Mouse (Mus musculus): ENCODE measurements around the gene Fxyd2. TPM values are rescaled to one million over a fixed set of nuclear protein-coding genes. Genes with fewer than 3 reads are reported as not detected.

Gene Fxyd2
- total RNA-seq, 2 experiments from 2014 or later = 4.8 to 6.5 TPM

GRCm38 (mm10) chr9:45412700-45413477 lies 13.4 kb downstream of the Fxyd2 start:
- no peak overlapping the region for H3K4me3 ChIP-seq
- no peak for DNase-seq (ENCODE audit: extremely low spot score in 1 of 2, low spot score in 2 of 2)
- no peak overlapping the region for H3K27ac ChIP-seq
- TF ChIP-seq CTCF (IDR thresholded peaks at IDR 0.05) = no peak
- intact Hi-C loops (cut with DNase I) = loop anchor here (1.0 to 2.0 kb wide), 2 partner anchors 341 to 416 kb away; partner anchors contain the start of gene Cep164

- no peak overlapping the region for H3K27ac ChIP-seq
- no peak overlapping the region for H3K4me3 ChIP-seq
- DNase-seq (ENCODE audit: extremely low spot score in 1 of 2, low spot score in 2 of 2) = no peak
- peak; percentile 64 for TF ChIP-seq CTCF (IDR thresholded peaks at IDR 0.05)
- intact Hi-C loops (cut with DNase I) = loop anchor here (2.0 kb wide), 1 partner anchor 415 kb away; the partner anchor contains the start of gene Cep164
Measured at GRCm38 (mm10) chr9:45413478-45414140, 14.1 kb downstream of the Fxyd2 start.

- DNase-seq (ENCODE audit: extremely low spot score in 1 of 2, low spot score in 2 of 2) = peak; percentile 76 to 81
- no peak overlapping the region for H3K4me3 ChIP-seq
- peak; percentile 96 for TF ChIP-seq CTCF (IDR thresholded peaks at IDR 0.05)
- H3K27ac ChIP-seq = no peak overlapping the region
- intact Hi-C loops (cut with DNase I) = loop anchor here (1.0 to 2.0 kb wide), 2 partner anchors 173 to 338 kb away; no protein-coding TSS in a partner anchor
Measured at GRCm38 (mm10) chr9:45415912-45416311, 16.4 kb downstream of the Fxyd2 start.

GRCm38 (mm10) chr9:45417245-45417644 lies 17.8 kb downstream of the Fxyd2 start:
- intact Hi-C loops (cut with DNase I) = loop anchor here (2.0 kb wide), 1 partner anchor 172 kb away; no protein-coding TSS in a partner anchor
- Histone ChIP-seq H3K4me3 (no peak overlapping the region), H3K27ac (no peak overlapping the region)
- TF ChIP-seq CTCF (IDR thresholded peaks at IDR 0.05) = peak; percentile 81
- peak; percentile 57 to 63 for DNase-seq (ENCODE audit: extremely low spot score in 1 of 2, low spot score in 2 of 2)

GRCm38 (mm10) chr9:45418252-45418651 lies 18.8 kb downstream of the Fxyd2 start:
- Histone ChIP-seq H3K27ac (no peak overlapping the region; the same call in 1 of the 2 replicates), H3K4me3 (no peak overlapping the region)
- intact Hi-C loops (cut with DNase I) = no loop called here
- no peak; the same call in 1 of the 2 replicates for TF ChIP-seq CTCF (IDR thresholded peaks at IDR 0.05)
- DNase-seq (ENCODE audit: extremely low spot score in 1 of 2, low spot score in 2 of 2) = no peak

GRCm38 (mm10) chr9:45421209-45421608 lies 21.7 kb downstream of the Fxyd2 start:
- intact Hi-C loops (cut with DNase I) = no loop called here

GRCm38 (mm10) chr9:45422761-45423298 lies 23.4 kb downstream of the Fxyd2 start:
- intact Hi-C loops (cut with DNase I) = no loop called here
- no peak overlapping the region for H3K27ac ChIP-seq
- no peak for DNase-seq (ENCODE audit: extremely low spot score in 1 of 2, low spot score in 2 of 2)
- no peak for TF ChIP-seq CTCF (IDR thresholded peaks at IDR 0.05)
- no peak overlapping the region for H3K4me3 ChIP-seq

More at GRCm38 (mm10) chr9:45421209-45421608, 21.7 kb downstream of the Fxyd2 start:
- DNase-seq (ENCODE audit: extremely low spot score in 1 of 2, low spot score in 2 of 2) = no peak
- Histone ChIP-seq H3K27ac (no peak overlapping the region), H3K4me3 (no peak overlapping the region)
- TF ChIP-seq CTCF (IDR thresholded peaks at IDR 0.05) = peak; percentile 45

GRCm38 (mm10) chr9:45426456-45426855 lies 27.0 kb downstream of the Fxyd2 start, which contains the start of gene Dscaml1:
Gene Dscaml1, plus strand, starts transcription at chr9:45426628.
- intact Hi-C loops (cut with DNase I) = no loop called here
- DNase-seq (ENCODE audit: extremely low spot score in 1 of 2, low spot score in 2 of 2) = no peak
- Histone ChIP-seq H3K27ac (no peak within 1 kb of the TSS), H3K4me3 (no peak within 1 kb of the TSS)
- no peak for TF ChIP-seq CTCF (IDR thresholded peaks at IDR 0.05)

- no peak for DNase-seq (ENCODE audit: extremely low spot score in 1 of 2, low spot score in 2 of 2)
- no peak for TF ChIP-seq CTCF (IDR thresholded peaks at IDR 0.05)
- Histone ChIP-seq H3K27ac (no peak overlapping the region), H3K4me3 (no peak overlapping the region)
- intact Hi-C loops (cut with DNase I) = no loop called here
Measured at GRCm38 (mm10) chr9:45429392-45429791, 29.9 kb downstream of the Fxyd2 start.

GRCm38 (mm10) chr9:45429951-45430697 lies 30.7 kb downstream of the Fxyd2 start:
- peak; percentile 69 to 70 for DNase-seq (ENCODE audit: extremely low spot score in 1 of 2, low spot score in 2 of 2)
- peak overlapping the region; percentile 80 for H3K4me3 ChIP-seq
- peak overlapping the region; percentile 80 for H3K27ac ChIP-seq
- no peak for TF ChIP-seq CTCF (IDR thresholded peaks at IDR 0.05)
- intact Hi-C loops (cut with DNase I) = loop anchor here (2.0 to 5.0 kb wide), 2 partner anchors 41 to 107 kb away; no protein-coding TSS in a partner anchor

- no peak for TF ChIP-seq CTCF (IDR thresholded peaks at IDR 0.05)
- Histone ChIP-seq H3K27ac (peak overlapping the region; percentile 80), H3K4me3 (peak overlapping the region; percentile 80)
- no peak for DNase-seq (ENCODE audit: extremely low spot score in 1 of 2, low spot score in 2 of 2)
- intact Hi-C loops (cut with DNase I) = loop anchor here (2.0 to 5.0 kb wide), 2 partner anchors 40 to 107 kb away; no protein-coding TSS in a partner anchor
Measured at GRCm38 (mm10) chr9:45430698-45430959, 31.2 kb downstream of the Fxyd2 start.
